Mouse (Mus musculus) stomach, postnatal 0 days (tissue): ENCODE data around the gene Lifr.

ENCODE experiments used
- CTCF ChIP-seq: IDR thresholded peaks from 2 replicates; pipeline ENCODE4 v1.5.1; 2016; ENCODE audit warnings: antibody characterized with exemption, low read depth, mild to moderate bottlenecking, moderate library complexity
- EP300 ChIP-seq: optimal IDR thresholded peaks from 2 replicates; pipeline ENCODE3; 2016; ENCODE audit warnings: antibody characterized with exemption

- TF ChIP-seq CTCF (no peak), EP300 (no peak)
Observed at GRCm38 (mm10) chr15:7084780-7085497, 5.5 kb upstream of the Lifr start.
